Mouse (Mus musculus) heart, adult 2 months (tissue): ENCODE results near the gene Vegfa. TPM values are rescaled to one million over a fixed set of nuclear protein-coding genes. Genes with fewer than 3 reads are reported as not detected.

Source experiments
- DNase-seq, 2 experiments: peaks; one replicate each; pipeline ENCODE4 v3.0.0; 2021
- H3K27ac ChIP-seq: fragments of 200-600 bp; 2 replicates; pipeline ENCODE4 v1.8.1; 2022
- H3K27me3 ChIP-seq: fragments of 200-500 bp; 2 replicates; pipeline ENCODE4 v1.6.1; 2012; ENCODE audit warnings: mild to moderate bottlenecking, low read length, inconsistent platforms, mixed read lengths; ENCODE audit not compliant: control insufficient read depth, insufficient read depth
- H3K36me3 ChIP-seq: fragments of 200-500 bp; 2 replicates; pipeline ENCODE4 v1.6.1; 2012; ENCODE audit warnings: low read length, inconsistent platforms; ENCODE audit not compliant: control insufficient read depth, insufficient read depth
- H3K4me1 ChIP-seq: fragments of 200-500 bp; 2 replicates; pipeline ENCODE4 v1.6.1; 2011; ENCODE audit warnings: low read length; ENCODE audit not compliant: control insufficient read depth, insufficient read depth
- H3K4me3 ChIP-seq: fragments of 200-600 bp; 2 replicates; pipeline ENCODE4 v1.8.1; 2022
- H3K79me2 ChIP-seq: fragments of 200-500 bp; replicated peaks from 2 replicates; pipeline ENCODE4 v1.6.1; 2012; ENCODE audit warnings: mild to moderate bottlenecking, inconsistent platforms, low read length, moderate library complexity, mixed read lengths; ENCODE audit not compliant: control insufficient read depth, insufficient read depth
- H3K9ac ChIP-seq: fragments of 200-500 bp; 2 replicates; pipeline ENCODE4 v1.6.1; 2012; ENCODE audit warnings: low read depth, mild to moderate bottlenecking, control low read depth, inconsistent platforms, low read length, mixed read lengths
- CTCF ChIP-seq: fragments of 200-600 bp; IDR thresholded peaks from 2 replicates; pipeline ENCODE4 v1.8.1; 2022; ENCODE audit warnings: antibody characterized with exemption, mild to moderate bottlenecking, moderate library complexity
- EP300 ChIP-seq: fragments of 200-500 bp; IDR thresholded peaks from 2 replicates; pipeline ENCODE4 v1.6.1; 2011; ENCODE audit warnings: low read depth, low read length, control low read depth; ENCODE audit not compliant: insufficient read depth
- POLR2A ChIP-seq: fragments of 200-500 bp; IDR thresholded peaks from 2 replicates; pipeline ENCODE4 v1.6.1; 2011; ENCODE audit warnings: mild to moderate bottlenecking, low read depth, low read length, control low read depth; ENCODE audit not compliant: insufficient read depth
- WGBS: fragments of 180-500 bp; shearing (Covaris S2); methylation state at CpG from one replicate; pipeline ENCODE4 v1.1.7; 2018; 5-methylcytosine and 5-hydroxymethylcytosine counted together
- intact Hi-C: fragments of 180-260 bp; cut with DNase I; formaldehyde crosslinking; loops from one replicate; pipeline ENCODE4 v1.15.1; 2025
- polyA plus RNA-seq: library from polyadenylated mRNA; depleted of rRNA; stranded (reverse); fragments of >200 nt; gene quantifications from 2 replicates; pipeline ENCODE4 v1.2.3, GENCODE M21; 2012
- total RNA-seq, 2 experiments: library from RNA; stranded (reverse); gene quantifications; 2 replicates each; pipeline ENCODE4 v1.2.3; 2021

Vegfa gene
- total and polyA plus RNA-seq, 3 experiments: 207 to 384 (median 328) TPM

DNA sequence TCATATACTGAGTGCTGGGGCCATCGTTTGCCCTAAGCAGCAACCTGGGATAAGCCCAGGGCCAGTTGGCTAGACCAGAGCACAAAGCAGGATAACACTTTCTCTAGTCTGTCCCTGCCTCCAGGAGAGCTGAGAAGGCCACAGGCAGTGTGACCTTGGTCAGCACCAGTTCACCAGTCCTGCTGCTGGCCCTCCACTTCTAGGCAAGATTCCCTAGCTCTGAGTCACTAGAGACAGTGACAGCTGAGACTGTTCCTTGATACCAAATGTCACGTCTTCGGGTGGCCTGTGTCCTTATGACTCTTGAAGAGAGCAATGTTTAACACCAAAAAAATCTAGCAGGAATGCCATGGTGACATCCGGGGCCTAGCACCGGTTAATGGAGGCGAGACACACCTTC, 4.2 kb upstream of the Vegfa start:
- H3K4me3 ChIP-seq: no peak overlapping the region
- no peak for DNase-seq
- no peaks in the 10 kb centered on the region for H3K27me3 ChIP-seq
- no peak for TF ChIP-seq CTCF
- intact Hi-C loops: no loop called here
- no peak overlapping the region for H3K27ac ChIP-seq
- no peaks in the 10 kb centered on the region for H3K79me2 ChIP-seq
- H3K4me1 ChIP-seq: 0 out of 2 replicates have a peak, but pooled peaks cover 2% of the 10 kb centered on the region
- H3K9ac ChIP-seq: no peak overlapping the region
- H3K36me3 ChIP-seq: no peaks in the 10 kb centered on the region
- WGBS: 48% methylated on average over 6 of the region's 6 CpGs

DNA sequence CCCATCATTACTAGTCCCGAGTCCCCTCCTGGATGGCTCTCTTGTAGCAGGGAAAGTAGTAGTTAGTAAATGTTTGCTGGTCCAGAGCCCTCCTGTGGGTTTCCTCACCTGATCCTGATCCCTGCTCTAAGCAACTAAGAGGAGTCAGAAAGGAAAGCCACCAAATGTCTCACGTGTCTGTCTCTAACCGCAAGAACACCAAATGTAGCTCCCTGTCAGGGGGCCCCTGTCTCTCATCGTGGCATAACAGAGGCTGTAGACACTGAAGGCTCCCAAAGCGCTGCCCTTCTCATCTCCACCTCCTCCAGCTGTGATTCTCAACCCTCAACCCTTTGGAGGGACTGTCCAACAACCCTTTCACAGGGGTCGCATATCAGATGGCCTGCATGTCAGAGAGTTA, 1.9 kb upstream of the Vegfa start:
- H3K27ac ChIP-seq: no peak overlapping the region
- intact Hi-C loops: loop anchor here (5.0 kb wide), 2 partner anchors 77 to 352 kb away; no protein-coding TSS in a partner anchor
- H3K36me3 ChIP-seq: no peaks in the 10 kb centered on the region
- TF ChIP-seq CTCF: no peak
- TF ChIP-seq POLR2A: no peak
- TF ChIP-seq EP300: no peak
- no peak overlapping the region for H3K9ac ChIP-seq
- no peaks in the 10 kb centered on the region for H3K27me3 ChIP-seq
- H3K4me3 ChIP-seq: no peak overlapping the region
- 0 out of 2 replicates have a peak, but pooled peaks cover 2% of the 10 kb centered on the region for H3K4me1 ChIP-seq
- H3K79me2 ChIP-seq: no peaks in the 10 kb centered on the region
- DNase-seq: no peak
- 79% methylated on average over 6 of the region's 6 CpGs for WGBS

DNA sequence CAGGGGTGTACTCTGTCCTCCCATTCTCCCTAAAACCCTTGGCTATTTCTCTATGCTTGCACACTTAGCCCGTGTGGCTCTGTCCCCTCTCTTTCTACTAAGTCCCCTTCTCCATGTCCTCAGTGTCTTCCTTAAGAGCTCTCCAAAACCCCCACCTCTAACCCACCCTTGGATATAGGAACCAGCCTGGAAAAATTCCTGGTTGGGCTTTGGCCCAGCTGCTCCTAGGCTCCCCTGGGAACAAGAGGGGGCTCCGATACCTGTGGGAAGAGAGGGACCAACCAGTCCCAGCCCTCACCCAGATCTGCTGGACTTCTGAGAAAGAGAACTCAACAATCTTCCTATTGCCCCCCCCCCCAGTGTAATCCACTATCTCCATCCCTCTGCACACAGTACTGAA, 1.4 kb upstream of the Vegfa start:
- H3K4me3 ChIP-seq: no peak overlapping the region
- H3K9ac ChIP-seq: no peak overlapping the region
- H3K4me1 ChIP-seq: peaks cover 4% of the 10 kb centered on the region
- no peaks in the 10 kb centered on the region for H3K79me2 ChIP-seq
- H3K36me3 ChIP-seq: no peaks in the 10 kb centered on the region
- no peak overlapping the region; the same call in 1 of the 2 replicates for H3K27ac ChIP-seq
- intact Hi-C loops: loop anchor here (2.0 to 5.0 kb wide), 4 partner anchors 76 to 351 kb away; no protein-coding TSS in a partner anchor
- TF ChIP-seq CTCF (no peak), POLR2A (no peak), EP300 (no peak)
- WGBS: 19% methylated on average over 2 of the region's 2 CpGs
- no peak for DNase-seq
- no peaks in the 10 kb centered on the region for H3K27me3 ChIP-seq

GRCm38 (mm10) chr17:46033122-46033521, 953 bp upstream of the Vegfa start:
- no peak overlapping the region; the same call in 1 of the 2 replicates for H3K27ac ChIP-seq
- peaks cover 6% of the 10 kb centered on the region for H3K4me1 ChIP-seq
- 34% methylated on average over 6 of the region's 6 CpGs for WGBS
- intact Hi-C loops: loop anchor here (2.0 to 5.0 kb wide), 4 partner anchors 76 to 351 kb away; no protein-coding TSS in a partner anchor
- no peaks in the 10 kb centered on the region for H3K36me3 ChIP-seq
- H3K27me3 ChIP-seq: no peaks in the 10 kb centered on the region
- DNase-seq: no peak
- TF ChIP-seq POLR2A: no peak
- TF ChIP-seq EP300: no peak
- TF ChIP-seq CTCF: no peak
- no peaks in the 10 kb centered on the region for H3K79me2 ChIP-seq
- H3K9ac ChIP-seq: no peak overlapping the region
- no peak overlapping the region for H3K4me3 ChIP-seq

DNA sequence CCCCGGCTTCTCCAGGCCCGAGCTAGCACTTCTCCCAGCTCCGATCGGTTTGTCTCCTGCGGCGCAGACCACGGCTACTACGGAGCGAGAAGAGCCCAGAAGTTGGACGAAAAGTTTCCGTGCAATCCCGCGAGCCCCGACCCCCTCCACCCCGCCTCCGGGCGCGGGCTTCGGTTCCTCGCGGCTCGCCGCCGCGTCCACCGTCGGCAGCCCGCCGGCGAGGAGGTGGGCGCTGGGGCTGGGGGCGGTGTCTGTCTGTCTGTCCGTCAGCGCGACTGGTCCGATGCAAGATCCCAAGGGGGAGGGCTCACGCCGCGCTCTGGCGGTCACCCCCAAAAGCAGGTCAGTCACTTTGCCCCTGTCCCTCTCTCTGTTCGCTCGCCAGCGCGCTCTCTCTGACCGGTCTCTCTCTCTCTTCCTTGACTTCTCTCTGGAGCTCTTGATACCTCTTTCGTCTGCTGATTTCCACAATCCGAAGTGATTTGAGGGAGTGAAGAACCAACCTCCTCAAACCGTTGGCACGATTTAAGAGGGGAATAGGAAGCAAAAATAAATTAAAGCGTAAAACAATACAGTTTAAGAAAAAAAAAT, 453 bp downstream of the Vegfa start:
- Histone ChIP-seq H3K9ac (peak overlapping the region; percentile 81), H3K4me1 (peaks cover 10% of the 10 kb centered on the region), H3K4me3 (peak overlapping the region; percentile 78), H3K79me2 (no peaks in the 10 kb centered on the region), H3K27ac (peak overlapping the region; percentile 96), H3K27me3 (no peaks in the 10 kb centered on the region), H3K36me3 (no peaks in the 10 kb centered on the region)
- DNase-seq: peak; percentile 75 to 78
- TF ChIP-seq POLR2A (no peak; the same call in 1 of the 2 replicates), EP300 (no peak), CTCF (no peak)
- under 1% methylated on average over 50 of the region's 50 CpGs for WGBS
- intact Hi-C loops: loop anchor here (1.0 to 5.0 kb wide), 6 partner anchors 74 to 349 kb away; no protein-coding TSS in a partner anchor

- H3K36me3 ChIP-seq: 0 out of 2 replicates have a peak, but pooled peaks cover 2% of the 10 kb centered on the region
- TF ChIP-seq CTCF: no peak
- TF ChIP-seq POLR2A: 0 out of 2 replicates have a peak, but pooled peaks have one; percentile 10
- intact Hi-C loops: loop anchor here (5.0 kb wide), 2 partner anchors 74 to 349 kb away; no protein-coding TSS in a partner anchor
- H3K4me1 ChIP-seq: peaks cover 8% of the 10 kb centered on the region
- H3K79me2 ChIP-seq: no peaks in the 10 kb centered on the region
- H3K27me3 ChIP-seq: no peaks in the 10 kb centered on the region
- peak overlapping the region; percentile 81 for H3K9ac ChIP-seq
- peak; percentile 79 to 80 for DNase-seq
- H3K4me3 ChIP-seq: peak overlapping the region; percentile 78
- peak overlapping the region; percentile 96 for H3K27ac ChIP-seq
- under 1% methylated on average over 91 of the region's 92 CpGs for WGBS
Observed at GRCm38 (mm10) chr17:46030731-46031620, 1.2 kb downstream of the Vegfa start.
